Mouse (Mus musculus): ENCODE measurements around the gene Mustn1.

DNA sequence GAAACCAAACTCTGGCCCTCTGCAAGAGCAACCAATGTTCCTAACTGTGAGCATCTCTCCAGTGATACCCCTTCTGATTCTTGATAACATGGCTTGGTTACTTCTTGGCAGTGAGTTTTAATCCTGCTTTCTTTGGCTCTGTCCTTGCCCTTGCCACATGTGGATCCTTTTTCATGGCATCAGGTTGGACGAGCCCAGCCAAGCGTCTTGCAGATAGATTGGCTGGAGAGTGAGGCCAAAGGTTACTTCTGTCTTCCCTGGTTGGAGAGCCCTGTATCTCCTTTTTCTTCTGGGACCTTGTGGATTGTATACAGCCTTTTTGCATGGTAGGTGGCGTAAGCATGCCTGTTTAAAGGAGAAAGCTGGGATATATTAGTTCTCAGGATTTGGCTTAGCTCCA lies 35.3 kb upstream of the Mustn1 start:
- TF ChIP-seq POLR2A (IDR thresholded peaks at IDR 0.05; ENCODE audit: borderline replicate concordance, insufficient read depth, low read length): no peak
- no peak for TF ChIP-seq CTCF (IDR thresholded peaks at IDR 0.05; ENCODE audit: borderline replicate concordance, insufficient read depth, low read depth, low read length)
